Mouse (Mus musculus) spleen, postnatal 14 days (tissue): Measurements from ENCODE around the gene Lrrk2.
A peak's percentile ranks its signal among the peaks of the same experiment; 100 is the strongest.

ENCODE experiments used
- DNase-seq, 2 experiments: peaks; one replicate each; pipeline ENCODE4 v3.0.0; 2021 to 2022; ENCODE audit warnings: low spot score in 2 of 2

Lrrk2 gene

GRCm38 (mm10) chr15:91685880-91686563 is 13.0 kb downstream of the Lrrk2 start:
- DNase-seq: no peak

GRCm38 (mm10) chr15:91690648-91691047 is 17.7 kb downstream of the Lrrk2 start:
- DNase-seq: no peak

- no peak for DNase-seq
Measured at GRCm38 (mm10) chr15:91693051-91693450, 20.1 kb downstream of the Lrrk2 start.

- DNase-seq: no peak
Measured at GRCm38 (mm10) chr15:91693856-91694255, 20.9 kb downstream of the Lrrk2 start.

GRCm38 (mm10) chr15:91700841-91701240 is 27.9 kb downstream of the Lrrk2 start:
- no peak for DNase-seq

GRCm38 (mm10) chr15:91702991-91703715 is 30.2 kb downstream of the Lrrk2 start:
- peak in 1 of 2 experiments; percentile 2 for DNase-seq

- DNase-seq: no peak
Measured at GRCm38 (mm10) chr15:91704091-91704490, 31.1 kb downstream of the Lrrk2 start.

GRCm38 (mm10) chr15:91709207-91710130 is 36.5 kb downstream of the Lrrk2 start:
- DNase-seq: no peak

GRCm38 (mm10) chr15:91735216-91735922 is 62.4 kb downstream of the Lrrk2 start:
- DNase-seq: no peak

- peak in 1 of 2 experiments; percentile 33 for DNase-seq
Measured at GRCm38 (mm10) chr15:91736791-91737533, 64.0 kb downstream of the Lrrk2 start.

GRCm38 (mm10) chr15:91738808-91739207 is 65.8 kb downstream of the Lrrk2 start:
- no peak for DNase-seq

GRCm38 (mm10) chr15:91745501-91745900 is 72.5 kb downstream of the Lrrk2 start:
- no peak for DNase-seq

GRCm38 (mm10) chr15:91752111-91752510 is 79.1 kb downstream of the Lrrk2 start:
- no peak for DNase-seq

GRCm38 (mm10) chr15:91753378-91754080 is 80.6 kb downstream of the Lrrk2 start:
- no peak for DNase-seq

GRCm38 (mm10) chr15:91754546-91754945 is 81.6 kb downstream of the Lrrk2 start:
- peak in 1 of 2 experiments; percentile 7 for DNase-seq

- no peak for DNase-seq
Measured at GRCm38 (mm10) chr15:91755756-91756155, 82.8 kb downstream of the Lrrk2 start.

GRCm38 (mm10) chr15:91772041-91772440 is 99.1 kb downstream of the Lrrk2 start:
- no peak for DNase-seq

GRCm38 (mm10) chr15:91779166-91779565 is 106.2 kb downstream of the Lrrk2 start:
- DNase-seq: no peak

GRCm38 (mm10) chr15:91781172-91781571 is 108.2 kb downstream of the Lrrk2 start:
- no peak for DNase-seq

GRCm38 (mm10) chr15:91788338-91788737 is 115.4 kb downstream of the Lrrk2 start:
- no peak for DNase-seq
